Comparison of ENCODE assay signal across 10 mouse cellular contexts in genomic region chr3:121309896-121310714, GRCm38 (mm10). TPM values are rescaled to one million over a fixed set of nuclear protein-coding genes. Genes with fewer than 3 reads are reported as not detected.
DNase-seq lines count a peak whose midpoint lies in the region; ATAC-seq and TF ChIP-seq lines count a peak whose summit lies in the region.
"Had no signal": no experiment of that assay in that cellular context is flagged by ENCODE, and none has a peak within 500 bp of the region (broad histone marks: within the 10 kb centered on the region; RNA-seq: fewer than 3 reads in every experiment).

No protein-coding gene starts in this region.

- TF ChIP-seq POLR2A in lung, adult 2 months (IDR thresholded peaks at IDR 0.05; ENCODE audit: borderline replicate concordance, extremely low read depth, low read depth, low read length) = no peak

- H3K4me2 ChIP-seq in lung, embryonic 14.5 days = no peak overlapping the region
- H3K4me2 ChIP-seq in forebrain, embryonic 15.5 days (replicated peaks) = no peak overlapping the region

- H3K27ac ChIP-seq in lung, embryonic 14.5 days (ENCODE audit: low read depth) = no peak overlapping the region
- no peak overlapping the region for H3K27ac ChIP-seq in forebrain, embryonic 15.5 days (replicated peaks)
- H3K27ac ChIP-seq: liver, embryonic 14.5 days had no signal

- no peak overlapping the region for H3K9ac ChIP-seq in lung, embryonic 14.5 days
- no peak overlapping the region for H3K9ac ChIP-seq in forebrain, embryonic 15.5 days (replicated peaks)
- H3K9ac ChIP-seq: liver, embryonic 14.5 days had no signal

- peak; percentile 62 for TF ChIP-seq CTCF in lung, embryonic 14.5 days (IDR thresholded peaks at IDR 0.05; ENCODE audit: low read depth)
- TF ChIP-seq CTCF in lung, adult 2 months (IDR thresholded peaks at IDR 0.05; ENCODE audit: insufficient read depth, low read length) = no peak

- intact Hi-C loops in heart, postnatal 36 days (cut with DNase I) = loop anchor here (5.0 to 10.0 kb wide), 2 partner anchors 47 to 455 kb away; no protein-coding TSS in a partner anchor

- peak; percentile 65 for DNase-seq in heart, adult 11 months
- no peak for DNase-seq in heart, postnatal 36 days
- peak; percentile 72 for DNase-seq in lung, embryonic 14.5 days
- no peak for DNase-seq in lung, adult 2 months
- peak; percentile 50 for DNase-seq in adipocyte (ENCODE audit: low spot score)
- DNase-seq in lung, postnatal 36 days = peak; percentile 56
- DNase-seq in frontal cortex, postnatal 36 days (ENCODE audit: low spot score in 2 of 2) = no peak
- DNase-seq: cerebellum, postnatal 25 days had no signal

- 72% methylated on average over 16 of the region's 16 CpGs for WGBS in lung, embryonic 14.5 days
- WGBS in lung, adult 2 months = 53% methylated on average over 16 of the region's 16 CpGs
- 94% methylated on average over 16 of the region's 16 CpGs for WGBS in forebrain, embryonic 15.5 days

- ATAC-seq in lung, embryonic 14.5 days (ENCODE audit: insufficient read depth) = no peak
- ATAC-seq in forebrain, embryonic 15.5 days (replicated peaks) = no peak

- no peaks in the 10 kb centered on the region for H3K9me3 ChIP-seq in lung, embryonic 14.5 days (ENCODE audit: low read depth, low read length)
- no peaks in the 10 kb centered on the region for H3K9me3 ChIP-seq in forebrain, embryonic 15.5 days

- H3K4me3 ChIP-seq in lung, embryonic 14.5 days (ENCODE audit: low read depth, low read length) = no peak overlapping the region
- no peak overlapping the region for H3K4me3 ChIP-seq in lung, adult 2 months (replicated peaks; ENCODE audit: extremely low read depth, low read depth, low read length)
- H3K4me3 ChIP-seq in forebrain, embryonic 15.5 days = no peak overlapping the region

- H3K27me3 ChIP-seq in lung, embryonic 14.5 days (ENCODE audit: insufficient read depth, low read length) = no peaks in the 10 kb centered on the region
- H3K27me3 ChIP-seq in forebrain, embryonic 15.5 days = no peaks in the 10 kb centered on the region

- H3K4me1 ChIP-seq in lung, embryonic 14.5 days (ENCODE audit: insufficient read depth) = no peaks in the 10 kb centered on the region
- no peaks in the 10 kb centered on the region; the same call in 1 of the 2 replicates for H3K4me1 ChIP-seq in lung, adult 2 months (ENCODE audit: control insufficient read depth, insufficient read depth, low read length)
- H3K4me1 ChIP-seq in forebrain, embryonic 15.5 days = no peaks in the 10 kb centered on the region

- H3K36me3 ChIP-seq in lung, embryonic 14.5 days (ENCODE audit: insufficient read depth) = no peaks in the 10 kb centered on the region
- no peaks in the 10 kb centered on the region for H3K36me3 ChIP-seq in forebrain, embryonic 15.5 days

RNA-seq across cellular contexts. Expression of gene Alg14, which starts 18.5 kb away (rescaled TPM):
- total RNA-seq in heart, postnatal 36 days (2021) = 10 to 100 TPM; 11.9 to 13.4 TPM
- polyA plus RNA-seq in lung, embryonic 14.5 days (2014; fragmentation: Nextera tagmentation; extraction: Ambion mirVana) = 39.2 and 43.9 TPM in 2 replicates
- 19.6 and 24.5 TPM in 2 replicates for polyA plus RNA-seq in lung, adult 2 months (2012; rRNA removed)
- polyA plus RNA-seq in forebrain, embryonic 15.5 days (2015; fragmentation: Nextera tagmentation; extraction: Ambion mirVana) = 28.9 and 34.5 TPM in 2 replicates

RNA-seq across cellular contexts. Expression of gene Tmem56, which starts 27.2 kb away (rescaled TPM):
- 1 to 10 TPM in 1 of 2 experiments, under 1 TPM in 1; 0.92 to 1.4 TPM for total RNA-seq in heart, postnatal 36 days (2021)
- polyA plus RNA-seq in lung, embryonic 14.5 days (2014; fragmentation: Nextera tagmentation; extraction: Ambion mirVana) = 0.34 and 0.49 TPM in 2 replicates
- polyA plus RNA-seq in lung, adult 2 months (2012; rRNA removed) = 2.3 TPM in 2 replicates
- polyA plus RNA-seq in forebrain, embryonic 15.5 days (2015; fragmentation: Nextera tagmentation; extraction: Ambion mirVana) = 2.7 and 3.3 TPM in 2 replicates

Comparison
In these comparisons a context has a peak if more than half of its experiments do, and no peak if none do; other contexts are left out.
1. DNase-seq: peak in heart, adult 11 months (single experiment), lung, embryonic 14.5 days (single experiment), adipocyte (single experiment) and lung, postnatal 36 days (single experiment); none in heart, postnatal 36 days (0 of 2), lung, adult 2 months (single experiment) and frontal cortex, postnatal 36 days (0 of 2).